Mouse (Mus musculus): ENCODE measurements around the gene Arl15.

DNA sequence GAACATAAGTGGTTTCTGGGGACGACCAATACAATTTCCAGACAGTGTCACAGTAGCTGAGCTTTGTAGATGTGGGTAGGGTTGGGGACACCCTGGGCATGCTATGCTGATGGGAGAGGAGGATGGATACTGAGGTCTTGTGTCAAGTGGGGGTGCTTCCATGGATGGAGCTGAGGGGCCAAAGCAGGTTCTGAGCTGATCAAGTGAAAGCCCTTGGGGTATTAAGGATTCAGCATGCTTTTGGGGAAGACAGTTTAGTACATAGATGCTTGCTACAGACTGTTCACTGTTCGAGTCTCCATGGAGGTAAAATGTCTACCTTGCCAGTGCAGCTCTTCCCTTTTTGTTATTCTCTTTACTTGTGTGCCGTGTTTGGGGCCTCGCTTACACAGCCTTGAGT is 59.8 kb downstream of the Arl15 start:
- TF ChIP-seq CTCF (IDR thresholded peaks at IDR 0.05; ENCODE audit: low read depth, low read length) = no peak
- no peak for TF ChIP-seq POLR2A (IDR thresholded peaks at IDR 0.05; ENCODE audit: borderline replicate concordance, low read depth, low read length)
